Mouse (Mus musculus): ENCODE measurements at regions not wholly inside any gene's neighbourhood (a gene's known extent, or its start where the extent isn't known, plus 50 kb on each side); places are given as distances from the start of the nearest gene placed in this dataset.
A peak's percentile ranks its signal among the peaks of the same experiment; 100 is the strongest.

- WGBS = 82% methylated on average over 8 of the region's 8 CpGs
- H3K9ac ChIP-seq (replicated peaks; ENCODE audit: low read length) = no peak overlapping the region
- no peak overlapping the region for H3K4me3 ChIP-seq (ENCODE audit: low read depth, low read length)
- DNase-seq (ENCODE audit: low spot score) = peak; percentile 17
- H3K36me3 ChIP-seq (replicated peaks; ENCODE audit: control insufficient read depth, insufficient read depth, low read depth, low read length) = no peaks in the 10 kb centered on the region
- no peak overlapping the region for H3K27ac ChIP-seq (replicated peaks; ENCODE audit: low read depth, low read length)
- peaks cover under 1% of the 10 kb centered on the region; the same call in 1 of the 2 replicates for H3K4me1 ChIP-seq (ENCODE audit: control insufficient read depth, insufficient read depth, low read length)
- no peak overlapping the region for H3K4me2 ChIP-seq (ENCODE audit: low read depth, low read length)
- ATAC-seq (replicated peaks; ENCODE audit: insufficient number of reproducible peaks, low FRiP score, low TSS enrichment, low read depth) = no peak
- H3K27me3 ChIP-seq (ENCODE audit: control insufficient read depth, insufficient read depth, low read length) = no peaks in the 10 kb centered on the region
- H3K9me3 ChIP-seq (replicated peaks; ENCODE audit: control insufficient read depth, low read length) = no peaks in the 10 kb centered on the region
Observed at GRCm38 (mm10) chr13:47860316-47860715, 400.7 kb upstream of the Id4 start.

- H3K4me1 ChIP-seq (ENCODE audit: control insufficient read depth, insufficient read depth, low read length) = no peaks in the 10 kb centered on the region
- no peaks in the 10 kb centered on the region for H3K9me3 ChIP-seq (replicated peaks; ENCODE audit: control insufficient read depth, low read length)
- H3K27ac ChIP-seq (replicated peaks; ENCODE audit: low read depth, low read length) = no peak overlapping the region
- WGBS = 44% methylated on average over 3 of the region's 3 CpGs
- H3K9ac ChIP-seq (replicated peaks; ENCODE audit: low read length) = no peak overlapping the region
- no peaks in the 10 kb centered on the region for H3K27me3 ChIP-seq (ENCODE audit: control insufficient read depth, insufficient read depth, low read length)
- ATAC-seq (replicated peaks; ENCODE audit: insufficient number of reproducible peaks, low FRiP score, low TSS enrichment, low read depth) (no peak), DNase-seq (ENCODE audit: low spot score) (no peak)
- H3K4me3 ChIP-seq (ENCODE audit: low read depth, low read length) = no peak overlapping the region
- H3K4me2 ChIP-seq (ENCODE audit: low read depth, low read length) = no peak overlapping the region
- H3K36me3 ChIP-seq (replicated peaks; ENCODE audit: control insufficient read depth, insufficient read depth, low read depth, low read length) = no peaks in the 10 kb centered on the region
Observed at GRCm38 (mm10) chr13:47862896-47863295, 398.1 kb upstream of the Id4 start.

DNA sequence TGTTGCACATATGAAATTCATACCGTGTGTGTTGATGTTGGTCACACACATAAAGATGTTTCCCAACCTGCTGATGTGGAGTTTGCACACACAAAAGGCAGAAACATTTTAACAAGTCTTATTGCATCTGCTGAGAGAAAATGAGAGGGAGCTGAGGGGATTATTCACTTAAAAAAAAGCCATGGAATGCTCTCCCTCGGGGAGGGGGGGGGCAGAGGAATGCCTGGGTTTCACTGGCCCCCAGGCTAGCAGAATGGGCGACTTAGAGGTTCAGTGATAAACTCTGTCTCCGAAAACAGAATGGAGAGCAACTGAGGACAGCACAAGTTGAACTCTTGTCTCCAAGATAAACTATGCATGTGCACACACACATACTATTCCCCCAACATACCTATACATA is 392.4 kb upstream of the Id4 start:
- Histone ChIP-seq H3K9ac (replicated peaks; ENCODE audit: low read length) (no peak overlapping the region), H3K27ac (replicated peaks; ENCODE audit: low read depth, low read length) (no peak overlapping the region), H3K4me3 (ENCODE audit: low read depth, low read length) (no peak overlapping the region), H3K9me3 (replicated peaks; ENCODE audit: control insufficient read depth, low read length) (no peaks in the 10 kb centered on the region), H3K4me1 (ENCODE audit: control insufficient read depth, insufficient read depth, low read length) (no peaks in the 10 kb centered on the region), H3K4me2 (ENCODE audit: low read depth, low read length) (no peak overlapping the region), H3K36me3 (replicated peaks; ENCODE audit: control insufficient read depth, insufficient read depth, low read depth, low read length) (no peaks in the 10 kb centered on the region), H3K27me3 (ENCODE audit: control insufficient read depth, insufficient read depth, low read length) (no peaks in the 10 kb centered on the region)
- 56% methylated on average over 4 of the region's 4 CpGs for WGBS
- DNase-seq (ENCODE audit: low spot score) (no peak), ATAC-seq (replicated peaks; ENCODE audit: insufficient number of reproducible peaks, low FRiP score, low TSS enrichment, low read depth) (no peak)

GRCm38 (mm10) chr13:47869670-47870532 is 391.1 kb upstream of the Id4 start:
- Histone ChIP-seq H3K4me2 (ENCODE audit: low read depth, low read length) (no peak overlapping the region), H3K27ac (replicated peaks; ENCODE audit: low read depth, low read length) (no peak overlapping the region), H3K9me3 (replicated peaks; ENCODE audit: control insufficient read depth, low read length) (no peaks in the 10 kb centered on the region), H3K36me3 (replicated peaks; ENCODE audit: control insufficient read depth, insufficient read depth, low read depth, low read length) (no peaks in the 10 kb centered on the region), H3K9ac (replicated peaks; ENCODE audit: low read length) (no peak overlapping the region), H3K4me3 (ENCODE audit: low read depth, low read length) (no peak overlapping the region), H3K27me3 (ENCODE audit: control insufficient read depth, insufficient read depth, low read length) (no peaks in the 10 kb centered on the region), H3K4me1 (ENCODE audit: control insufficient read depth, insufficient read depth, low read length) (no peaks in the 10 kb centered on the region)
- 75% methylated on average over 10 of the region's 10 CpGs for WGBS
- DNase-seq (ENCODE audit: low spot score) = no peak
- no peak for ATAC-seq (replicated peaks; ENCODE audit: insufficient number of reproducible peaks, low FRiP score, low TSS enrichment, low read depth)

- H3K4me2 ChIP-seq (ENCODE audit: low read depth, low read length) = no peak overlapping the region
Observed at GRCm38 (mm10) chr13:47872645-47873044, 388.4 kb upstream of the Id4 start.

GRCm38 (mm10) chr13:47892569-47892968 is 368.5 kb upstream of the Id4 start:
- WGBS = 93% methylated on average over 4 of the region's 4 CpGs
- H3K4me3 ChIP-seq (ENCODE audit: low read depth, low read length) = no peak overlapping the region
- ATAC-seq (replicated peaks; ENCODE audit: insufficient number of reproducible peaks, low FRiP score, low TSS enrichment, low read depth) (no peak), DNase-seq (ENCODE audit: low spot score) (no peak)
- no peak overlapping the region for H3K9ac ChIP-seq (replicated peaks; ENCODE audit: low read length)
- H3K4me1 ChIP-seq (ENCODE audit: control insufficient read depth, insufficient read depth, low read length) = no peaks in the 10 kb centered on the region
- H3K4me2 ChIP-seq (ENCODE audit: low read depth, low read length) = no peak overlapping the region
- H3K9me3 ChIP-seq (replicated peaks; ENCODE audit: control insufficient read depth, low read length) = no peaks in the 10 kb centered on the region
- no peaks in the 10 kb centered on the region for H3K36me3 ChIP-seq (replicated peaks; ENCODE audit: control insufficient read depth, insufficient read depth, low read depth, low read length)
- H3K27ac ChIP-seq (replicated peaks; ENCODE audit: low read depth, low read length) = no peak overlapping the region
- H3K27me3 ChIP-seq (ENCODE audit: control insufficient read depth, insufficient read depth, low read length) = no peaks in the 10 kb centered on the region

More at GRCm38 (mm10) chr13:47872645-47873044, 388.4 kb upstream of the Id4 start:
- H3K27ac ChIP-seq (replicated peaks; ENCODE audit: low read depth, low read length) = no peak overlapping the region
- no peak overlapping the region for H3K9ac ChIP-seq (replicated peaks; ENCODE audit: low read length)
- H3K4me1 ChIP-seq (ENCODE audit: control insufficient read depth, insufficient read depth, low read length) = no peaks in the 10 kb centered on the region
- no peaks in the 10 kb centered on the region for H3K36me3 ChIP-seq (replicated peaks; ENCODE audit: control insufficient read depth, insufficient read depth, low read depth, low read length)
- no peaks in the 10 kb centered on the region for H3K9me3 ChIP-seq (replicated peaks; ENCODE audit: control insufficient read depth, low read length)
- ATAC-seq (replicated peaks; ENCODE audit: insufficient number of reproducible peaks, low FRiP score, low TSS enrichment, low read depth) = no peak
- H3K27me3 ChIP-seq (ENCODE audit: control insufficient read depth, insufficient read depth, low read length) = no peaks in the 10 kb centered on the region
- H3K4me3 ChIP-seq (ENCODE audit: low read depth, low read length) = no peak overlapping the region
- DNase-seq (ENCODE audit: low spot score) = no peak
- WGBS = 58% methylated on average over 11 of the region's 11 CpGs

GRCm38 (mm10) chr13:47894331-47894730 is 366.7 kb upstream of the Id4 start:
- H3K9me3 ChIP-seq (replicated peaks; ENCODE audit: control insufficient read depth, low read length) = no peaks in the 10 kb centered on the region
- H3K9ac ChIP-seq (replicated peaks; ENCODE audit: low read length) = no peak overlapping the region
- ATAC-seq (replicated peaks; ENCODE audit: insufficient number of reproducible peaks, low FRiP score, low TSS enrichment, low read depth) (no peak), DNase-seq (ENCODE audit: low spot score) (no peak)
- 81% methylated on average over 1 of the region's 1 CpGs for WGBS
- no peaks in the 10 kb centered on the region for H3K4me1 ChIP-seq (ENCODE audit: control insufficient read depth, insufficient read depth, low read length)
- no peak overlapping the region for H3K4me3 ChIP-seq (ENCODE audit: low read depth, low read length)
- no peak overlapping the region for H3K4me2 ChIP-seq (ENCODE audit: low read depth, low read length)
- no peaks in the 10 kb centered on the region for H3K36me3 ChIP-seq (replicated peaks; ENCODE audit: control insufficient read depth, insufficient read depth, low read depth, low read length)
- H3K27me3 ChIP-seq (ENCODE audit: control insufficient read depth, insufficient read depth, low read length) = no peaks in the 10 kb centered on the region
- no peak overlapping the region for H3K27ac ChIP-seq (replicated peaks; ENCODE audit: low read depth, low read length)

- ATAC-seq (replicated peaks; ENCODE audit: insufficient number of reproducible peaks, low FRiP score, low TSS enrichment, low read depth) (no peak), DNase-seq (ENCODE audit: low spot score) (no peak)
- Histone ChIP-seq H3K4me2 (ENCODE audit: low read depth, low read length) (no peak overlapping the region), H3K36me3 (replicated peaks; ENCODE audit: control insufficient read depth, insufficient read depth, low read depth, low read length) (no peaks in the 10 kb centered on the region), H3K9me3 (replicated peaks; ENCODE audit: control insufficient read depth, low read length) (no peaks in the 10 kb centered on the region), H3K27me3 (ENCODE audit: control insufficient read depth, insufficient read depth, low read length) (no peaks in the 10 kb centered on the region), H3K27ac (replicated peaks; ENCODE audit: low read depth, low read length) (no peak overlapping the region), H3K4me1 (ENCODE audit: control insufficient read depth, insufficient read depth, low read length) (no peaks in the 10 kb centered on the region), H3K4me3 (ENCODE audit: low read depth, low read length) (no peak overlapping the region), H3K9ac (replicated peaks; ENCODE audit: low read length) (no peak overlapping the region)
- 82% methylated on average over 6 of the region's 6 CpGs for WGBS
Observed at GRCm38 (mm10) chr13:47895256-47895655, 365.8 kb upstream of the Id4 start.

All from embryonic facial prominence, embryonic 11.5 days (tissue).